Mouse (Mus musculus): Measurements from ENCODE around the gene Eif2b3.

Gene Eif2b3

DNA sequence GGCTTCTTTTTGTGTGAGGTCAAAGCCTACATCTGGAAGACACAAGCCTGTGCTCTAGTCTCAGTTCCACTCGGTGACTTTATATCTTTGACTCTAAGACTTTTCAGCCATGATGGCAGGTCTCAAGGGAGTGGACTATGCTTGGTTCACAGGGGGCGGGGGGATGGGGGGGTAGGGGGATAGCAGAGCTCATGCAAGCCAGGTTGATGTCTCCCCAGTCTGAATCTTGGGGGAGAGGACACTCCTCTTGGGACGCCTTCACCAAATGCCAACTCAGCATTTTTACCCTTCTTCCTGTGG, 105.0 kb downstream of the Eif2b3 start:
- DNase-seq (ENCODE audit: low spot score), result no peak

GRCm38 (mm10) chr4:117124518-117125347, 105.5 kb downstream of the Eif2b3 start:
- no peak for DNase-seq (ENCODE audit: low spot score)

DNA sequence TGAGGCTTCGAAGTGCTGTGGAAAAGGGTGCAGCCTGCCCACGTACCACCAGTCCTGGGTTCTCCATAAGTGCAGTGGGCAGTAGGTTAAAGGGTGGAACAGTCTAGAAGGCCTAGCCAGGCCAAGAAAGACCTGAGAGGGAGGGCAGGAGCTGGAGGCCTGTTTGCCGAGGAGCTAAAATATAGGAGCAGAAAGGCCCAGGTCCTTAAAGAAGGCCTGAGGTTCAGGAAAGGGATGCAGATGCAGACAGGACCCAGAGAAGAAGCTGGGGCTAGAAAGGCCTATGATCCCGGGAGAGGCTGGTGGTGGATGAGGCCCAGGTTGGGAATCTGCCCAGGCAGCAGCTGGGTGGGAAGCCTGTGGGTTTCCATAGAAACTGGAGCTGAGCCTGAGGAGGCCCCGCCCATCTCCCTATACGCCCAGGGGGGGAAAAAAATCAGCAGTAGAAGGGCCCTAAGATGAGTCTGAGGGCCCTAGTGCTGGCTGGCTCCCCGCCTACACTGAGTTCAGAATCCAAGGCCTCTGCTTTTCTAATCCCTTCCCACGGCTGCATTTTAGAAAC, 106.2 kb downstream of the Eif2b3 start, which contains the start of gene Btbd19:
Btbd19 (minus strand) TSS at position 378 of the 562 bp plus-strand sequence.
- DNase-seq (ENCODE audit: low spot score), result no peak

- DNase-seq (ENCODE audit: low spot score), result peak; percentile 73
These were observed 106.9 kb downstream of the Eif2b3 start for GRCm38 (mm10) chr4:117125910-117126674.

- no peak for DNase-seq (ENCODE audit: low spot score)
These were observed 107.6 kb downstream of the Eif2b3 start, which contains the start of gene Tctex1d4 for GRCm38 (mm10) chr4:117126675-117127290. TSS of gene Tctex1d4 (plus strand) at chr4:117126794.

GRCm38 (mm10) chr4:117127991-117128686, 108.9 kb downstream of the Eif2b3 start:
- DNase-seq (ENCODE audit: low spot score), result no peak

GRCm38 (mm10) chr4:117130790-117131189, 111.6 kb downstream of the Eif2b3 start:
- DNase-seq (ENCODE audit: low spot score), result no peak

GRCm38 (mm10) chr4:117131198-117131597, 112.0 kb downstream of the Eif2b3 start:
- no peak for DNase-seq (ENCODE audit: low spot score)

- peak; percentile 19 for DNase-seq (ENCODE audit: low spot score)
These were observed 112.9 kb downstream of the Eif2b3 start for GRCm38 (mm10) chr4:117131890-117132793.

- no peak for DNase-seq (ENCODE audit: low spot score)
These were observed 113.6 kb downstream of the Eif2b3 start for GRCm38 (mm10) chr4:117132794-117133143.

GRCm38 (mm10) chr4:117133366-117133796, 114.2 kb downstream of the Eif2b3 start:
- DNase-seq (ENCODE audit: low spot score), result peak; percentile 31

GRCm38 (mm10) chr4:117133817-117134600, 114.8 kb downstream of the Eif2b3 start, which contains the start of gene Plk3:
TSS of gene Plk3 (minus strand) at chr4:117133963.
- DNase-seq (ENCODE audit: low spot score), result peak; percentile 97

- DNase-seq (ENCODE audit: low spot score), result no peak
These were observed 115.4 kb downstream of the Eif2b3 start for GRCm38 (mm10) chr4:117134601-117134995.

DNA sequence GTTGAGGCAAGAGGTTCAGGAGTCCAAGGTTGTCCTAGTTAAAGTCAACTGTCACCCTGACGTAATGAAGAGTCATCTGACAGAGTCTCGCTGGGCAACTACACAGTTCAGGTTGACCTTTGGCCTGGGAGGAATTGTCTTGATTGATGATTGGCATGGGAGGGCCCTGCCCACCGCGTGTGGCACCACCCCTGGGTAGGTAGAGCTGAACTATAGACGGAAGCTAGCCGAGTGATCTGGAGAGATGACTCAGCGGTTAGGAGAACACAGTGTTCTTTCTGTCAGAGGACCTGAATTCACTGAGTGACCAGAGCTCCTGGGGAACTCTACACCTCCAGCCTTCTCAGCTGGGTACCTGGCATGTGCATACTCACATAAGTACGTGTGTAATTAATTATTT, 116.8 kb downstream of the Eif2b3 start:
- DNase-seq (ENCODE audit: low spot score), result peak; percentile 91
